In genomic region chr17:46132862-46133261, GRCm38 (mm10) we compare ENCODE assay signal across 20 mouse cellular contexts. TPM values are rescaled to one million over a fixed set of nuclear protein-coding genes. Genes with fewer than 3 reads are reported as not detected.
DNase-seq lines count a peak whose midpoint lies in the region; ATAC-seq lines count a peak whose summit lies in the region.
"Had no signal": no experiment of that assay in that cellular context is flagged by ENCODE, and none has a peak within 500 bp of the region (broad histone marks: within the 10 kb centered on the region; RNA-seq: fewer than 3 reads in every experiment).

No protein-coding gene starts in this region.

- H3K9me3 ChIP-seq in hindbrain, embryonic 14.5 days (ENCODE audit: control insufficient read depth, low read length), result no peaks in the 10 kb centered on the region
- H3K9me3 ChIP-seq in hindbrain, embryonic 12.5 days (replicated peaks), result no peaks in the 10 kb centered on the region
- no peaks in the 10 kb centered on the region for H3K9me3 ChIP-seq in megakaryocyte, embryonic 14.5 days
- H3K9me3 ChIP-seq in liver, embryonic 12.5 days (replicated peaks), result no peaks in the 10 kb centered on the region
- H3K9me3 ChIP-seq: embryonic facial prominence, embryonic 10.5 days; heart, embryonic 15.5 days; hindbrain, embryonic 15.5 days; liver, embryonic 15.5 days had no signal

- no peaks in the 10 kb centered on the region for H3K4me1 ChIP-seq in hindbrain, embryonic 14.5 days (replicated peaks; ENCODE audit: control insufficient read depth, insufficient read depth, low read length)
- H3K4me1 ChIP-seq in hindbrain, embryonic 12.5 days, result no peaks in the 10 kb centered on the region; the same call in 1 of the 2 replicates
- H3K4me1 ChIP-seq in megakaryocyte, embryonic 14.5 days, result peaks cover 52% of the 10 kb centered on the region
- peaks cover 13% of the 10 kb centered on the region for H3K4me1 ChIP-seq in liver, embryonic 12.5 days

- H3K4me2 ChIP-seq in hindbrain, embryonic 14.5 days (replicated peaks), result no peak overlapping the region
- no peak overlapping the region for H3K4me2 ChIP-seq in hindbrain, embryonic 12.5 days (replicated peaks)
- H3K4me2 ChIP-seq in liver, embryonic 12.5 days, result no peak overlapping the region
- H3K4me2 ChIP-seq: heart, embryonic 15.5 days; hindbrain, embryonic 15.5 days; liver, embryonic 15.5 days had no signal

- no peak overlapping the region for H3K9ac ChIP-seq in hindbrain, embryonic 14.5 days
- H3K9ac ChIP-seq in hindbrain, embryonic 12.5 days, result no peak overlapping the region
- no peak overlapping the region for H3K9ac ChIP-seq in liver, embryonic 12.5 days
- H3K9ac ChIP-seq: heart, embryonic 15.5 days; hindbrain, embryonic 15.5 days; liver, embryonic 15.5 days had no signal

- DNase-seq in hindbrain, embryonic 14.5 days (ENCODE audit: low spot score), result no peak
- no peak for DNase-seq in layer of hippocampus, postnatal 10 days (ENCODE audit: low spot score in 2 of 2)
- no peak for DNase-seq in frontal cortex, adult 2 months (ENCODE audit: extremely low spot score in 1 of 2, low spot score in 1 of 2)
- DNase-seq: adrenal gland, postnatal 10 days; cerebellum, adult 18-20 months; cerebellum, postnatal 36 days; left cerebral cortex, postnatal 4 days; lung, postnatal 36 days; midbrain, embryonic 14.5 days; thymus, adult 2 months had no signal

- H3K36me3 ChIP-seq in hindbrain, embryonic 14.5 days (replicated peaks; ENCODE audit: control insufficient read depth, insufficient read depth), result peaks cover 25% of the 10 kb centered on the region
- H3K36me3 ChIP-seq in hindbrain, embryonic 12.5 days, result peaks cover 28% of the 10 kb centered on the region
- peaks cover 53% of the 10 kb centered on the region for H3K36me3 ChIP-seq in megakaryocyte, embryonic 14.5 days (replicated peaks; ENCODE audit: low read length)
- H3K36me3 ChIP-seq in liver, embryonic 12.5 days, result peaks cover 22% of the 10 kb centered on the region

- 0 out of 2 replicates have a peak, but pooled peaks have one; percentile 16 for ATAC-seq in hindbrain, embryonic 14.5 days (ENCODE audit: low FRiP score)
- no peak for ATAC-seq in hindbrain, embryonic 12.5 days (ENCODE audit: low FRiP score)
- ATAC-seq in megakaryocyte, adult 5-6 weeks (ENCODE audit: poor library complexity, severe bottlenecking), result no peak
- ATAC-seq in liver, embryonic 12.5 days, result peak; percentile 43; the same call in 1 of the 2 replicates

- 72% methylated on average over 8 of the region's 8 CpGs for WGBS in hindbrain, embryonic 14.5 days
- WGBS in hindbrain, embryonic 12.5 days, result 76% methylated on average over 8 of the region's 8 CpGs
- WGBS in liver, embryonic 12.5 days (ENCODE audit: insufficient replicate concordance), result 29% methylated on average over 8 of the region's 8 CpGs

- no peaks in the 10 kb centered on the region for H3K27me3 ChIP-seq in hindbrain, embryonic 14.5 days (ENCODE audit: control insufficient read depth, insufficient read depth, low read length)
- H3K27me3 ChIP-seq in hindbrain, embryonic 12.5 days, result no peaks in the 10 kb centered on the region
- H3K27me3 ChIP-seq in megakaryocyte, embryonic 14.5 days (replicated peaks), result no peaks in the 10 kb centered on the region
- H3K27me3 ChIP-seq in liver, embryonic 12.5 days (replicated peaks), result peaks cover 11% of the 10 kb centered on the region; the same call in 1 of the 2 replicates
- H3K27me3 ChIP-seq: heart, embryonic 15.5 days; hindbrain, embryonic 15.5 days; liver, embryonic 15.5 days had no signal

- no peak overlapping the region for H3K4me3 ChIP-seq in hindbrain, embryonic 14.5 days (replicated peaks; ENCODE audit: low read length)
- no peak overlapping the region for H3K4me3 ChIP-seq in hindbrain, embryonic 12.5 days
- H3K4me3 ChIP-seq in megakaryocyte, embryonic 14.5 days (replicated peaks), result peak overlapping the region; percentile 4
- H3K4me3 ChIP-seq in liver, embryonic 12.5 days, result no peak overlapping the region
- H3K4me3 ChIP-seq: embryonic facial prominence, embryonic 10.5 days; erythroblast, embryonic 14.5 days; heart, adult 2 months; heart, embryonic 15.5 days; hindbrain, embryonic 15.5 days; liver, embryonic 15.5 days had no signal

- H3K27ac ChIP-seq in hindbrain, embryonic 14.5 days, result no peak overlapping the region
- H3K27ac ChIP-seq in hindbrain, embryonic 12.5 days, result no peak overlapping the region
- no peak overlapping the region for H3K27ac ChIP-seq in liver, embryonic 12.5 days
- H3K27ac ChIP-seq: embryonic facial prominence, embryonic 10.5 days; heart, adult 2 months; heart, embryonic 15.5 days; hindbrain, embryonic 15.5 days; liver, embryonic 15.5 days had no signal

RNA-seq across cellular contexts. Expression of gene Rsph9, which starts 11.2 kb away (rescaled TPM):
- polyA plus RNA-seq in hindbrain, embryonic 14.5 days (2014; fragmentation: Nextera tagmentation; extraction: Ambion mirVana), result 50.3 and 52.5 TPM in 2 replicates
- polyA plus RNA-seq in hindbrain, embryonic 12.5 days (2016; fragmentation: Nextera tagmentation; extraction: Ambion mirVana), result 20.3 and 21.5 TPM in 2 replicates
- polyA plus RNA-seq in megakaryocyte, embryonic 14.5 days (2012; ENCODE audit: insufficient read depth, low replicate concordance), result not detected in 2 replicates
- not detected in 2 replicates for total RNA-seq in megakaryocyte, adult 5-6 weeks (2015)
- total RNA-seq in megakaryocyte, adult 5-6 weeks (2017), result not detected in 2 replicates
- 0.72 and 1.5 TPM in 2 replicates for polyA plus RNA-seq in liver, embryonic 12.5 days (2016; fragmentation: Nextera tagmentation; extraction: Ambion mirVana)
- 10 to 100 TPM; 39.8 to 41.3 TPM for total RNA-seq in layer of hippocampus, postnatal 10 days (2021)
- polyA plus RNA-seq in frontal cortex, adult 2 months (2012; rRNA removed), result 29.9 and 37.9 TPM in 2 replicates
- polyA plus RNA-seq: erythroblast, embryonic 14.5 days had no signal

RNA-seq across cellular contexts. Expression of gene Mad2l1bp, which starts 20.5 kb away (rescaled TPM):
- 19.6 and 21.9 TPM in 2 replicates for polyA plus RNA-seq in hindbrain, embryonic 14.5 days (2014; fragmentation: Nextera tagmentation; extraction: Ambion mirVana)
- 27.6 and 30.6 TPM in 2 replicates for polyA plus RNA-seq in hindbrain, embryonic 12.5 days (2016; fragmentation: Nextera tagmentation; extraction: Ambion mirVana)
- 8.8 and 18.5 TPM in 2 replicates for polyA plus RNA-seq in megakaryocyte, embryonic 14.5 days (2012; ENCODE audit: insufficient read depth, low replicate concordance)
- total RNA-seq in megakaryocyte, adult 5-6 weeks (2015), result 20.5 and 20.6 TPM in 2 replicates
- 9.5 and 9.9 TPM in 2 replicates for total RNA-seq in megakaryocyte, adult 5-6 weeks (2017)
- 44.1 and 46.7 TPM in 2 replicates for polyA plus RNA-seq in liver, embryonic 12.5 days (2016; fragmentation: Nextera tagmentation; extraction: Ambion mirVana)
- 10 to 100 TPM; 10.7 to 11.1 TPM for total RNA-seq in layer of hippocampus, postnatal 10 days (2021)
- polyA plus RNA-seq in frontal cortex, adult 2 months (2012; rRNA removed), result 14.2 and 14.8 TPM in 2 replicates

RNA-seq across cellular contexts. Expression of gene Mrps18a, which starts 22.1 kb away (rescaled TPM):
- polyA plus RNA-seq in hindbrain, embryonic 14.5 days (2014; fragmentation: Nextera tagmentation; extraction: Ambion mirVana), result 143 and 148 TPM in 2 replicates
- polyA plus RNA-seq in hindbrain, embryonic 12.5 days (2016; fragmentation: Nextera tagmentation; extraction: Ambion mirVana), result 120 and 130 TPM in 2 replicates
- 33.8 and 77.2 TPM in 2 replicates for polyA plus RNA-seq in megakaryocyte, embryonic 14.5 days (2012; ENCODE audit: insufficient read depth, low replicate concordance)
- 35.5 and 46.1 TPM in 2 replicates for total RNA-seq in megakaryocyte, adult 5-6 weeks (2015)
- total RNA-seq in megakaryocyte, adult 5-6 weeks (2017), result 28.7 and 39.4 TPM in 2 replicates
- polyA plus RNA-seq in liver, embryonic 12.5 days (2016; fragmentation: Nextera tagmentation; extraction: Ambion mirVana), result 107 and 110 TPM in 2 replicates
- total RNA-seq in layer of hippocampus, postnatal 10 days (2021), result 10 to 100 TPM; 80.8 to 82.4 TPM
- 94.8 and 106 TPM in 2 replicates for polyA plus RNA-seq in frontal cortex, adult 2 months (2012; rRNA removed)

RNA-seq across cellular contexts. Expression of gene Gtpbp2, which starts 28.0 kb away (rescaled TPM):
- polyA plus RNA-seq in hindbrain, embryonic 14.5 days (2014; fragmentation: Nextera tagmentation; extraction: Ambion mirVana), result 25.7 and 29.9 TPM in 2 replicates
- polyA plus RNA-seq in hindbrain, embryonic 12.5 days (2016; fragmentation: Nextera tagmentation; extraction: Ambion mirVana), result 49.3 and 54.1 TPM in 2 replicates
- polyA plus RNA-seq in megakaryocyte, embryonic 14.5 days (2012; ENCODE audit: insufficient read depth, low replicate concordance), result 65.9 and 69.9 TPM in 2 replicates
- total RNA-seq in megakaryocyte, adult 5-6 weeks (2015), result 29.3 and 30.2 TPM in 2 replicates
- 47.9 and 49.6 TPM in 2 replicates for total RNA-seq in megakaryocyte, adult 5-6 weeks (2017)
- 32.6 and 33.7 TPM in 2 replicates for polyA plus RNA-seq in liver, embryonic 12.5 days (2016; fragmentation: Nextera tagmentation; extraction: Ambion mirVana)
- 100 to 1,000 TPM in 1 of 2 experiments, 10 to 100 TPM in 1; 86.9 to 100 TPM for total RNA-seq in layer of hippocampus, postnatal 10 days (2021)
- 151 and 168 TPM in 2 replicates for polyA plus RNA-seq in frontal cortex, adult 2 months (2012; rRNA removed)

Comparison
In these comparisons a context has a peak if more than half of its experiments do, and no peak if none do; other contexts are left out.
1. ATAC-seq: peak in hindbrain, embryonic 14.5 days (single experiment) and liver, embryonic 12.5 days (single experiment); none in hindbrain, embryonic 12.5 days (single experiment) and megakaryocyte, adult 5-6 weeks (single experiment).